30 mouse cellular contexts compared by ENCODE assay signal in the genomic region with DNA sequence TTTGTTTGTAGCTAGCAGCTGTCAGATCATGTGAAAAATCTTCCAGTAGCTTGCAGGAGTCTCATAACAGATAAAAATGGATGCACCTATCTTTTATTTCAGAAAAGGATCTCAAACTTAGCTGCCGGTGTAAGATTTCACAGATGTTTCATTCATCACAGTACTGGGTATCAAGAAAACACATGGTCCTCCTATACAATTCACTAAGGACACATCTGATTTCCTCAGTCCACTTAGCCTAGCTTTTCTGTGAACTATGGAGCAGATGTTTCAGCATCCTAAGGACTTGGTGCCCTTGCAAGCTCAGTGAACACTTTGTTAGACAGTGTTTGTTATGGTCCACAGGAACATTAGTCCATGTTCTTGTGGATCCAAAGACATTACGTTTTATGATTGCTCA. TPM values are rescaled to one million over a fixed set of nuclear protein-coding genes. Genes with fewer than 3 reads are reported as not detected.
DNase-seq lines count a peak whose midpoint lies in the region; TF ChIP-seq lines count a peak whose summit lies in the region.
"Had no signal": no experiment of that assay in that cellular context is flagged by ENCODE, and none has a peak within 500 bp of the region (broad histone marks: within the 10 kb centered on the region; RNA-seq: fewer than 3 reads in every experiment).

No protein-coding gene starts in this region.

- H3K27me3 ChIP-seq in thymus, adult 2 months (ENCODE audit: control insufficient read depth, insufficient read depth, low read length): no peaks in the 10 kb centered on the region
- H3K27me3 ChIP-seq: embryonic facial prominence, embryonic 13.5 days; forebrain, embryonic 12.5 days; forebrain, embryonic 15.5 days; heart, embryonic 12.5 days; heart, embryonic 15.5 days; hindbrain, embryonic 12.5 days; hindbrain, embryonic 15.5 days had no signal

- WGBS in thymus, adult 2 months: 77% methylated on average over 2 of the region's 2 CpGs

- TF ChIP-seq CTCF in gastrocnemius, adult 2 months (IDR thresholded peaks at IDR 0.05): no peak
- no peak for TF ChIP-seq CTCF in layer of hippocampus, adult 2 months (conservative IDR thresholded peaks at IDR 0.05)
- no peak for TF ChIP-seq CTCF in thymus, adult 2 months (IDR thresholded peaks at IDR 0.05; ENCODE audit: borderline replicate concordance, control insufficient read depth, extremely low read depth, insufficient read depth, low read length, poor library complexity)

- no peak for DNase-seq in gastrocnemius, adult 2 months
- no peak for DNase-seq in gastrocnemius, postnatal 25 days
- DNase-seq in layer of hippocampus, adult 2 months (ENCODE audit: low spot score in 2 of 2): no peak
- no peak for DNase-seq in layer of hippocampus, postnatal 10 days (ENCODE audit: low spot score in 2 of 2)
- no peak for DNase-seq in thymus, adult 2 months
- DNase-seq in thymus, postnatal 36 days: no peak
- DNase-seq in cerebellum, adult 11-12 months: no peak
- DNase-seq: adrenal gland, postnatal 25 days; cerebellum, adult 11 months; cerebellum, adult 8-10 months; cerebellum, postnatal 10 days; cerebellum, postnatal 36 days; embryo, embryonic 11 days had no signal

- H3K4me1 ChIP-seq in thymus, adult 2 months (replicated peaks; ENCODE audit: control insufficient read depth, insufficient read depth, low read length): peaks cover 14% of the 10 kb centered on the region
- H3K4me1 ChIP-seq: forebrain, embryonic 12.5 days; hindbrain, embryonic 12.5 days had no signal

- peak overlapping the region; percentile 74 for H3K27ac ChIP-seq in gastrocnemius, adult 2 months
- 0 out of 2 replicates have a peak overlapping the region, but pooled peaks have one; percentile 0 for H3K27ac ChIP-seq in layer of hippocampus, adult 2 months
- peak overlapping the region; percentile 52; the same call in 1 of the 2 replicates for H3K27ac ChIP-seq in thymus, adult 2 months (ENCODE audit: control insufficient read depth, insufficient read depth, low read length)
- H3K27ac ChIP-seq: embryonic facial prominence, embryonic 10.5 days; embryonic facial prominence, embryonic 13.5 days; forebrain, embryonic 12.5 days; forebrain, embryonic 15.5 days; heart, embryonic 15.5 days; hindbrain, embryonic 12.5 days; hindbrain, embryonic 15.5 days had no signal

- no peak overlapping the region for H3K4me3 ChIP-seq in gastrocnemius, adult 2 months
- no peak overlapping the region for H3K4me3 ChIP-seq in layer of hippocampus, adult 2 months
- H3K4me3 ChIP-seq in thymus, adult 2 months (ENCODE audit: control insufficient read depth, insufficient read depth, low read length): no peak overlapping the region
- H3K4me3 ChIP-seq: embryonic facial prominence, embryonic 10.5 days; embryonic facial prominence, embryonic 13.5 days; erythroblast, embryonic 14.5 days; forebrain, embryonic 12.5 days; forebrain, embryonic 15.5 days; heart, embryonic 12.5 days; heart, embryonic 15.5 days; hindbrain, embryonic 12.5 days; hindbrain, embryonic 15.5 days had no signal

- TF ChIP-seq POLR2A in thymus, adult 2 months (IDR thresholded peaks at IDR 0.05; ENCODE audit: control insufficient read depth, extremely low read depth, insufficient read depth, low read length, poor library complexity): no peak

- intact Hi-C loops in gastrocnemius, adult 2 months (cut with DNase I): no loop called here

- no peaks in the 10 kb centered on the region for H3K36me3 ChIP-seq in thymus, adult 2 months (ENCODE audit: control insufficient read depth, insufficient read depth, low read length)
- H3K36me3 ChIP-seq: embryonic facial prominence, embryonic 10.5 days; embryonic facial prominence, embryonic 13.5 days; forebrain, embryonic 12.5 days; forebrain, embryonic 15.5 days; heart, embryonic 12.5 days; heart, embryonic 15.5 days; hindbrain, embryonic 12.5 days; hindbrain, embryonic 15.5 days had no signal

RNA-seq across cellular contexts. Expression of gene Gm13691, which starts 33.0 kb away (rescaled TPM):
- under 1 TPM; 0.69 to 0.95 TPM for total RNA-seq in gastrocnemius, adult 2 months (2021)
- under 1 TPM; 0.64 to 0.70 TPM for total RNA-seq in gastrocnemius, postnatal 25 days (2021)
- 1 to 10 TPM; 2.0 to 2.1 TPM for total RNA-seq in layer of hippocampus, adult 2 months (2021)
- 1 to 10 TPM; 1.4 to 1.7 TPM for total RNA-seq in layer of hippocampus, postnatal 10 days (2021)
- not detected in 2 replicates for polyA plus RNA-seq in thymus, adult 2 months (2012; rRNA removed)
- total RNA-seq: granulocyte monocyte progenitor cell, adult 5-6 weeks; hematopoietic stem cell, adult 5-6 weeks had no signal
- polyA plus RNA-seq: brain, embryonic 14.5 days; C2C12; CD4-positive, CD25-positive, alpha-beta regulatory T cell, adult 4 months; cortical plate, adult 2 months; embryonic facial prominence, embryonic 10.5 days; embryonic facial prominence, embryonic 13.5 days; forebrain, embryonic 12.5 days; forebrain, embryonic 15.5 days; heart, embryonic 12.5 days; heart, embryonic 15.5 days; hindbrain, embryonic 12.5 days; hindbrain, embryonic 15.5 days; intestine, embryonic 14.5 days; intestine, postnatal 0 days had no signal

RNA-seq across cellular contexts. Expression of gene Gm13697, which starts 38.8 kb away (rescaled TPM):
- total RNA-seq in gastrocnemius, adult 2 months (2021): under 1 TPM; 0.69 to 0.95 TPM
- under 1 TPM; 0.64 to 0.70 TPM for total RNA-seq in gastrocnemius, postnatal 25 days (2021)
- total RNA-seq in layer of hippocampus, adult 2 months (2021): 1 to 10 TPM; 2.0 to 2.1 TPM
- 1 to 10 TPM; 1.4 to 1.7 TPM for total RNA-seq in layer of hippocampus, postnatal 10 days (2021)
- polyA plus RNA-seq in thymus, adult 2 months (2012; rRNA removed): not detected in 2 replicates
- total RNA-seq: hematopoietic stem cell, adult 5-6 weeks had no signal
- polyA plus RNA-seq: brain, embryonic 14.5 days; C2C12; CD4-positive, CD25-positive, alpha-beta regulatory T cell, adult 4 months; cortical plate, adult 2 months; embryonic facial prominence, embryonic 10.5 days; embryonic facial prominence, embryonic 13.5 days; forebrain, embryonic 12.5 days; forebrain, embryonic 15.5 days; heart, embryonic 12.5 days; heart, embryonic 15.5 days; hindbrain, embryonic 12.5 days; hindbrain, embryonic 15.5 days; intestine, embryonic 14.5 days; intestine, postnatal 0 days had no signal

RNA-seq across cellular contexts. Expression of gene Gm13694, which starts 44.6 kb away (rescaled TPM):
- under 1 TPM; 0.69 to 0.95 TPM for total RNA-seq in gastrocnemius, adult 2 months (2021)
- total RNA-seq in gastrocnemius, postnatal 25 days (2021): under 1 TPM; 0.64 to 0.70 TPM
- 1 to 10 TPM; 2.0 to 2.1 TPM for total RNA-seq in layer of hippocampus, adult 2 months (2021)
- 1 to 10 TPM; 1.4 to 1.7 TPM for total RNA-seq in layer of hippocampus, postnatal 10 days (2021)
- not detected in 2 replicates for polyA plus RNA-seq in thymus, adult 2 months (2012; rRNA removed)
- total RNA-seq: hematopoietic stem cell, adult 5-6 weeks had no signal
- polyA plus RNA-seq: brain, embryonic 14.5 days; C2C12; CD4-positive, CD25-positive, alpha-beta regulatory T cell, adult 4 months; cortical plate, adult 2 months; embryonic facial prominence, embryonic 10.5 days; embryonic facial prominence, embryonic 13.5 days; forebrain, embryonic 12.5 days; forebrain, embryonic 15.5 days; heart, embryonic 12.5 days; heart, embryonic 15.5 days; hindbrain, embryonic 12.5 days; hindbrain, embryonic 15.5 days; intestine, embryonic 14.5 days; intestine, postnatal 0 days had no signal

RNA-seq across cellular contexts. Expression of gene Gm13696, which starts 50.4 kb away (rescaled TPM):
- under 1 TPM; 0.69 to 0.95 TPM for total RNA-seq in gastrocnemius, adult 2 months (2021)
- total RNA-seq in gastrocnemius, postnatal 25 days (2021): under 1 TPM; 0.64 to 0.70 TPM
- 1 to 10 TPM; 2.0 to 2.1 TPM for total RNA-seq in layer of hippocampus, adult 2 months (2021)
- total RNA-seq in layer of hippocampus, postnatal 10 days (2021): 1 to 10 TPM; 1.4 to 1.7 TPM
- not detected in 2 replicates for polyA plus RNA-seq in thymus, adult 2 months (2012; rRNA removed)
- total RNA-seq: hematopoietic stem cell, adult 5-6 weeks had no signal
- polyA plus RNA-seq: brain, embryonic 14.5 days; C2C12; CD4-positive, CD25-positive, alpha-beta regulatory T cell, adult 4 months; cortical plate, adult 2 months; embryonic facial prominence, embryonic 10.5 days; embryonic facial prominence, embryonic 13.5 days; forebrain, embryonic 12.5 days; forebrain, embryonic 15.5 days; heart, embryonic 12.5 days; heart, embryonic 15.5 days; hindbrain, embryonic 12.5 days; hindbrain, embryonic 15.5 days; intestine, embryonic 14.5 days; intestine, postnatal 0 days had no signal

RNA-seq across cellular contexts. Expression of gene Gm13695, which starts 56.2 kb away (rescaled TPM):
- under 1 TPM in 1 of 2 experiments, not detected in 1; 0.69 TPM for total RNA-seq in gastrocnemius, adult 2 months (2021)
- under 1 TPM in 1 of 2 experiments, not detected in 1; 0.70 TPM for total RNA-seq in gastrocnemius, postnatal 25 days (2021)
- not detected for total RNA-seq in layer of hippocampus, adult 2 months (2021)
- 1 to 10 TPM in 1 of 2 experiments, not detected in 1; 1.4 TPM for total RNA-seq in layer of hippocampus, postnatal 10 days (2021)
- not detected in 2 replicates for polyA plus RNA-seq in thymus, adult 2 months (2012; rRNA removed)
- total RNA-seq: adrenal gland, postnatal 25 days; granulocyte monocyte progenitor cell, adult 5-6 weeks; hematopoietic stem cell, adult 5-6 weeks had no signal
- polyA plus RNA-seq: brain, embryonic 14.5 days; C2C12; CD4-positive, CD25-positive, alpha-beta regulatory T cell, adult 4 months; cortical plate, adult 2 months; embryonic facial prominence, embryonic 10.5 days; embryonic facial prominence, embryonic 13.5 days; erythroblast, embryonic 14.5 days; forebrain, embryonic 12.5 days; forebrain, embryonic 15.5 days; heart, embryonic 12.5 days; heart, embryonic 15.5 days; hindbrain, embryonic 12.5 days; hindbrain, embryonic 15.5 days; intestine, embryonic 14.5 days; intestine, postnatal 0 days had no signal

Comparison
In these comparisons a context has a peak if more than half of its experiments do, and no peak if none do; other contexts are left out.
1. H3K27ac ChIP-seq: peak in every context shown above with its lines; median percentile 74 in gastrocnemius, adult 2 months; 52 in thymus, adult 2 months; 0 in layer of hippocampus, adult 2 months.